Mouse (Mus musculus) heart, adult 2 months (tissue): ENCODE measurements around the gene Sept9. TPM values are rescaled to one million over a fixed set of nuclear protein-coding genes. Genes with fewer than 3 reads are reported as not detected.

Experiments
- DNase-seq, 2 experiments: peaks; one replicate each; pipeline ENCODE4 v3.0.0; 2021
- H3K27ac ChIP-seq: fragments of 200-600 bp; 2 replicates; pipeline ENCODE4 v1.8.1; 2022
- H3K27me3 ChIP-seq: fragments of 200-500 bp; 2 replicates; pipeline ENCODE4 v1.6.1; 2012; ENCODE audit warnings: mild to moderate bottlenecking, low read length, inconsistent platforms, mixed read lengths; ENCODE audit not compliant: control insufficient read depth, insufficient read depth
- H3K36me3 ChIP-seq: fragments of 200-500 bp; 2 replicates; pipeline ENCODE4 v1.6.1; 2012; ENCODE audit warnings: low read length, inconsistent platforms; ENCODE audit not compliant: control insufficient read depth, insufficient read depth
- H3K4me1 ChIP-seq: fragments of 200-500 bp; 2 replicates; pipeline ENCODE4 v1.6.1; 2011; ENCODE audit warnings: low read length; ENCODE audit not compliant: control insufficient read depth, insufficient read depth
- H3K4me3 ChIP-seq: fragments of 200-600 bp; 2 replicates; pipeline ENCODE4 v1.8.1; 2022
- H3K79me2 ChIP-seq: fragments of 200-500 bp; replicated peaks from 2 replicates; pipeline ENCODE4 v1.6.1; 2012; ENCODE audit warnings: mild to moderate bottlenecking, inconsistent platforms, low read length, moderate library complexity, mixed read lengths; ENCODE audit not compliant: control insufficient read depth, insufficient read depth
- H3K9ac ChIP-seq: fragments of 200-500 bp; 2 replicates; pipeline ENCODE4 v1.6.1; 2012; ENCODE audit warnings: low read depth, mild to moderate bottlenecking, control low read depth, inconsistent platforms, low read length, mixed read lengths
- CTCF ChIP-seq: fragments of 200-600 bp; IDR thresholded peaks from 2 replicates; pipeline ENCODE4 v1.8.1; 2022; ENCODE audit warnings: antibody characterized with exemption, mild to moderate bottlenecking, moderate library complexity
- EP300 ChIP-seq: fragments of 200-500 bp; IDR thresholded peaks from 2 replicates; pipeline ENCODE4 v1.6.1; 2011; ENCODE audit warnings: low read depth, low read length, control low read depth; ENCODE audit not compliant: insufficient read depth
- POLR2A ChIP-seq: fragments of 200-500 bp; IDR thresholded peaks from 2 replicates; pipeline ENCODE4 v1.6.1; 2011; ENCODE audit warnings: mild to moderate bottlenecking, low read depth, low read length, control low read depth; ENCODE audit not compliant: insufficient read depth
- WGBS: fragments of 180-500 bp; shearing (Covaris S2); methylation state at CpG from one replicate; pipeline ENCODE4 v1.1.7; 2018; 5-methylcytosine and 5-hydroxymethylcytosine counted together
- intact Hi-C: fragments of 180-260 bp; cut with DNase I; formaldehyde crosslinking; loops from one replicate; pipeline ENCODE4 v1.15.1; 2025
- polyA plus RNA-seq: library from polyadenylated mRNA; depleted of rRNA; stranded (reverse); fragments of >200 nt; gene quantifications from 2 replicates; pipeline ENCODE4 v1.2.3, GENCODE M21; 2012
- total RNA-seq, 2 experiments: library from RNA; stranded (reverse); gene quantifications; 2 replicates each; pipeline ENCODE4 v1.2.3; 2021

Sept9 gene
- total and polyA plus RNA-seq, 3 experiments, result 15.9 to 31.9 (median 28.2) TPM

DNA sequence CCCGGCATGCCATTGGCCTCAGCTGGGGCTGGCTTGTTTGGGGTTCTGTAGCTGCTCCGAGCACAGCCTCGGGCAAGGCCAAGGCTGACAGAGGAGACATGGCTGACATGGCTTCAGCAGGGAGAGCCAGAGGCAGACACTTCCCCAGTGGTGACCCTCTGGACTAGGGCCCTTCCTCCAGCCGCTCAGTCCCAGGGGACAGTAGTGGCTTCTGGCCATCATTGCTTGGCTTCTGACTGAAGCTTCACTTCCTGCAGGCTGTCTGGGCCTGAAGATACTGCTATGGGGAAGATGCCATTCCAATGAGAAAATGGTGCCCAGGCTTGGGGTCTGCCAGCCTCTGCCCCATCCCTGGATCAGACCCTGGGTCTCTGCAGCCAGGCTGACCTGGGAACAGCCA, 154.6 kb downstream of the Sept9 start:
- TF ChIP-seq POLR2A (no peak), EP300 (0 out of 2 replicates have a peak, but pooled peaks have one; percentile 54), CTCF (no peak)
- intact Hi-C loops, result no loop called here
- H3K4me1 ChIP-seq, result peaks cover 8% of the 10 kb centered on the region
- H3K27ac ChIP-seq, result peak overlapping the region; percentile 13; the same call in 1 of the 2 replicates
- WGBS, result 43% methylated on average over 4 of the region's 4 CpGs
- peak; percentile 85 for DNase-seq
- H3K9ac ChIP-seq, result no peak overlapping the region
- no peak overlapping the region for H3K4me3 ChIP-seq
- H3K36me3 ChIP-seq, result no peaks in the 10 kb centered on the region
- H3K27me3 ChIP-seq, result no peaks in the 10 kb centered on the region
- H3K79me2 ChIP-seq, result no peaks in the 10 kb centered on the region

DNA sequence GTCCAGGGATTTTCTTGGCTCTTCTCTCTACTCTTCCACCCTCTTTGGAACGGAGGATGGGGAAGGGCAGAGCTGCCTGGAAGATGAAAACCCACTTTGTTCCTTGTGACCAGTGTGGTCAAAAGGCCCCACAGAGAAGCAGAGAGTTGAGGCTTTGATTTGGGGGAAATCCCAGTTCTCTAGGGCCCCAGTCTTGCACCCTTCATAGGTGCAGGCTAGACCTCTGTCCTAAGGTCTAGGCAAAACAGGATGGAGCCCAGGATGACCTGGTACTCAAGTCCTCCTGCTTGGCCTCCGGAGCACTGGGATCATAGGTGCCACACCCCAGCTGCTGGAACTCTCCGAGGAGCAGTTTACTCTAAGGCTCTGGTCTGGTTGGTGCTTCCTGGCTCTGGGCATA, 157.5 kb downstream of the Sept9 start:
- no peaks in the 10 kb centered on the region for H3K36me3 ChIP-seq
- H3K4me1 ChIP-seq, result peaks cover 5% of the 10 kb centered on the region
- intact Hi-C loops, result no loop called here
- no peak overlapping the region for H3K9ac ChIP-seq
- H3K4me3 ChIP-seq, result no peak overlapping the region
- no peak for TF ChIP-seq POLR2A
- TF ChIP-seq CTCF, result no peak
- no peak for TF ChIP-seq EP300
- no peaks in the 10 kb centered on the region for H3K79me2 ChIP-seq
- H3K27me3 ChIP-seq, result no peaks in the 10 kb centered on the region
- H3K27ac ChIP-seq, result no peak overlapping the region
- 64% methylated on average over 3 of the region's 3 CpGs for WGBS
- DNase-seq, result no peak

DNA sequence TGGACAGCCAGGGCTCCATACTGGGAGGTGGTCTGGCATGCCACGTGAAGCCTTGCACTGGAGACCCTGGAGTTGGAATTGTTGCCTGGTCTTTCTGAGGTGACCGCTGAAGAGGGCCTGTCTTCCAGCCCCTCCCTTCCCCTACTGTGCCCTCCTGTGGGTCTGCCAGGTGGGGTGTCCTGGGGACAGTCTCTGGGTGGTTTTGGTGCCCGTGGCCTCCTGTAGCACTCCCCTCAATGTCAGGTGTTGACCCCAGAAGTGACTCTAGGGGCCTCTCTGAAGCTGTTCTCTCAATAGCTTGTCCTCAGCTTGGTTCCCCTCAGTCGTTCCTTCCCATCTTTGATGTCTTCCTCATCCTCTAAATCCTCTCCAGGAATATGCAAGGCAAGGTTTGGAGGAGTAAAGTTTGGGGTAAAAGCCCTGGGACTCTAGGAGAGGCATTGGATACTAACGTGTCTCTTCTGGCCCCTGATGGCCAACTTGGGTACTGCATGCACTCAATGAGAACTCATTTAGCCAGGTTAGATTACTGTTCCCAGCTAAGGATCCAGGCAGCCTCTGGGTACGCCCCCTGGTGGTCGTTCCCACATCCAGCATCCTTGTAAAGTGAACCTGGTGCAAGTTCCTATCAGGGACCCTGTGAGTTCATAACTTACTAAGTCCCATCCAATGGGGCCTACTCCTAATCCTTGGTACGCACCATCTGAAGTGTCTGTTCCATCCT, 158.6 kb downstream of the Sept9 start:
- intact Hi-C loops, result loop anchor here (1.0 to 2.0 kb wide), 2 partner anchors 45 to 120 kb away; no protein-coding TSS in a partner anchor
- peak; percentile 18; the same call in 1 of the 2 replicates for TF ChIP-seq POLR2A
- TF ChIP-seq CTCF, result no peak; the same call in 1 of the 2 replicates
- peak; percentile 99 for TF ChIP-seq EP300
- Histone ChIP-seq H3K27me3 (no peaks in the 10 kb centered on the region), H3K36me3 (no peaks in the 10 kb centered on the region), H3K4me1 (peaks cover 5% of the 10 kb centered on the region), H3K79me2 (no peaks in the 10 kb centered on the region), H3K4me3 (no peak overlapping the region), H3K9ac (no peak overlapping the region), H3K27ac (no peak overlapping the region)
- peak; percentile 90 to 93 for DNase-seq
- 44% methylated on average over 8 of the region's 8 CpGs for WGBS

DNA sequence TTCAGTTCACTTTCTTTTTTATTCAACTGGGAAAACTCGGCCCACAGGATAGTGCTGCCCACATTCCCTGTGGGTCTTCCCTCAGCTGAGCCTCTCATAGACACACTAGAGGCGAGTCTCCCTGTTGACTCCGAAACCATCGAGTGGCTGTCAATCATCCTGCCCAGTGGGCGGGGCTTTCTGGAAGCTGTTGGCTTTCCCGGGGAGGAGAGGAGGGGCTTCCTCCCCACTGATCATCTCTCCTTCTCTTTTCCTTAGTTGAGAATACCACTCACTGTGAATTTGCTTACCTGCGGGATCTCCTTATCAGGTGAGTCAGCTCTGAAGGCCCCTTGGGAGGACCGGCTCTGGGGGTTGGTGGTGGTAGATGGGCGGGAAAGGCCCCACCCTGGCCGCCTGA, 159.7 kb downstream of the Sept9 start:
- H3K4me3 ChIP-seq, result no peak overlapping the region
- no peak overlapping the region for H3K9ac ChIP-seq
- no peaks in the 10 kb centered on the region for H3K27me3 ChIP-seq
- intact Hi-C loops, result loop anchor here (2.0 kb wide), 1 partner anchor 46 kb away; no protein-coding TSS in a partner anchor
- DNase-seq, result no peak
- no peaks in the 10 kb centered on the region for H3K79me2 ChIP-seq
- 77% methylated on average over 10 of the region's 10 CpGs for WGBS
- TF ChIP-seq EP300 (no peak), POLR2A (no peak), CTCF (no peak)
- H3K4me1 ChIP-seq, result no peaks in the 10 kb centered on the region; the same call in 1 of the 2 replicates
- H3K36me3 ChIP-seq, result no peaks in the 10 kb centered on the region
- H3K27ac ChIP-seq, result no peak overlapping the region

DNA sequence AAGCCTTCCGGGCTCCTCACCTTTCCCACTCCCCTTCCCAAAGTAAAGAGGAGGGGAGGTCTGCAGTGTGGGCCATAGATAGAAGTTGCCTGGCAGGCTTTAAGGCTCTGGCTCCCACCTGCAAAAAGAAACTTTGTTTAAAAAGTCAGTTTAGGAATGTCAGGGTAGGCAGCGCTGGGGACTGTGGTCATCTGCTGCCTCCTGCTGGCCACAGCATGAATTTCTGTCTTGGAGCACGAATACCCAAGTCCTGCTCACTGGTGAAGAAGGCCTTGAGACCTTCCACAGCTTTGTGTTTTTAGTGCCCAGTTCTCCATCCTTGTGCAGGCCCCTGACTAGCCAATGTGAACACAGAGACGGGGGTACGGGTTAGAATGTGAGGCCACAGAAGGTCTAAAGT, 160.4 kb downstream of the Sept9 start:
- Histone ChIP-seq H3K27ac (no peak overlapping the region), H3K79me2 (no peaks in the 10 kb centered on the region), H3K9ac (no peak overlapping the region), H3K27me3 (no peaks in the 10 kb centered on the region), H3K4me3 (no peak overlapping the region), H3K36me3 (no peaks in the 10 kb centered on the region), H3K4me1 (no peaks in the 10 kb centered on the region; the same call in 1 of the 2 replicates)
- intact Hi-C loops, result loop anchor here (1.0 to 2.0 kb wide), 3 partner anchors 47 to 288 kb away; no protein-coding TSS in a partner anchor
- 65% methylated on average over 5 of the region's 5 CpGs for WGBS
- TF ChIP-seq EP300 (peak; percentile 95), CTCF (peak; percentile 97), POLR2A (no peak)
- DNase-seq, result peak; percentile 72 to 84

DNA sequence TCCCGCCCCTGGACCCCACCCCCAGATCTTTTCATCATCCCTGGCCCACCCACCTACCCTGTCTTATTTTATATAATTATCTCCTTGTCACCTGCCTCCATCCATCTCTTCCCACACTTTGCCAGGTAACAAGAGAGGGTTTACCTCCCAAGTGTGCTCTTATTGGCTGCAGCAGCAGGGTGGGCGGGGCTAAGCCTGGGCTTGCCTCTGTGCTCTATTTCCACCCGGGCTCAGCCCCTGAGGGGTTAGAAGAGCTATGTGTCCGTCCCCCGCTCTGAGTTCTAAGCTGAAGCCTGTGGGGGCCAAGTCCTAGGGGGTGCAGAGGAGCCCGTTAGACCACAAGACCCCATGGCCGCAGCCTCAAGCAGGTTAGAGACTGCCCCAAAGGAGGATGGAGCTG, 161.1 kb downstream of the Sept9 start:
- no peak overlapping the region for H3K9ac ChIP-seq
- H3K4me3 ChIP-seq, result no peak overlapping the region
- no peak for DNase-seq
- H3K4me1 ChIP-seq, result no peaks in the 10 kb centered on the region; the same call in 1 of the 2 replicates
- no peaks in the 10 kb centered on the region for H3K79me2 ChIP-seq
- 79% methylated on average over 7 of the region's 7 CpGs for WGBS
- no peak overlapping the region for H3K27ac ChIP-seq
- H3K36me3 ChIP-seq, result no peaks in the 10 kb centered on the region
- no peaks in the 10 kb centered on the region for H3K27me3 ChIP-seq
- TF ChIP-seq CTCF, result no peak
- intact Hi-C loops, result loop anchor here (1.0 to 2.0 kb wide), 2 partner anchors 180 to 288 kb away; no protein-coding TSS in a partner anchor
